Mouse (Mus musculus) megakaryocyte, embryonic 14.5 days (primary cell): ENCODE data around the gene Acadm.

ENCODE experiments used
- FLI1 ChIP-seq: IDR thresholded peaks from 2 replicates; pipeline ENCODE4 v1.6.1; 2012; ENCODE audit warnings: low read length, inconsistent platforms, mixed read lengths
- GATA1 ChIP-seq: IDR thresholded peaks from 3 replicates; pipeline ENCODE4 v1.6.1; 2012; ENCODE audit warnings: mixed read lengths, low read length, inconsistent platforms, borderline replicate concordance

DNA sequence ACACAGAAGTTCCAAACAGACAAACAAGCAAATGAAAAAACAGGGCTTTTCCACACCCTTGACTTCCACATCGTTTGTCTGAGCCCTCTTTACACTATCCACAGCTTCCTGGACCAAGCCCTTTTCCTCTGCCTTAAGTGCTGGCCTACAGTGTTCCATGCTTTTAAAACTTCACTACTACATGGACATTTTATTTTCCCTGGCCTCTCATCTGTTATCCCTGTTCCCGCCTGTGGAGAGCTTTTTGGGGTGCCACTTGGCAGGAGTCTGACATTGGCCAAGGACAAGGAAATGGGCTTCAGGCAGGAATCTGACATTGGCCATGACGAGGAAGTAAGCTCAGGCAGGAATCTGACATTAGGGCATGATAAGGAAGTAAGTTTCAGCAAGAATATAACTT lies 41.8 kb downstream of the Acadm start:
- no peak for TF ChIP-seq GATA1
- TF ChIP-seq FLI1 = no peak
